Mouse (Mus musculus) ovary, postnatal 36 days (tissue): ENCODE measurements at regions not wholly inside any gene's neighbourhood (a gene's known extent, or its start where the extent isn't known, plus 50 kb on each side); places are given as distances from the start of the nearest gene placed in this dataset.

ENCODE experiments used
- DNase-seq: peaks from one replicate; pipeline ENCODE4 v3.0.0; 2022; ENCODE audit warnings: low spot score, mixed read lengths

DNA sequence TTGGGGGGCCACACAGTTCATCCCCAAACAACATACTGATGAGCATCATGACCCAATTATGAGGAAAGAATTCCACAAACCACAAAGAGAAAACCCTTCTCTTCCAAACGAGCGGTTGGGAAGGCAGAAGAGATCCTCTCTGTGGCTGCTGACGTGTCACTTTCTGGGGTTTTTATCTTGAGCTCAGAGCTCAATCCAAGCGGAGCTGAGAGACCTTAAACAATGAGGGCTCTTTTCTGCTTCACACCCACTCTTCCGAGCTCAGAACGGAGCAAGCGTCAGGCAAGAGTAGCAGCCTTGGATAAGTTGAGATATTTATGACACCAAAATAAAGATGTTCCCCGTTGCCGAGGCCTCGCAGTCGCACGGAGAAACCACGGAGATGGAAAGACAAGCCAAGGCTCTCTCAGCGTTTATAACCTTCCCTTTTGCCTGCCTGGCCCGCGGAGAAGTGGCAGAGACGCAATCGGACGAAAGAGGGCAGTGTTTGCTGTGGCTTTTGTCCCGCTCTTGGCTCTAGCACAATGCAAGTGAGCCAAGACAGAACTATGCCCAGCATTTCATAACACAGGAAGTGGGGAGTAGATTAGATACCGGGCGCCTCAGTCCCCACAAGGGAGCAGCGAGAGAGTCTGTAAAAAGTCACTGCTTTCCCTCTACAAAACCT, 100.7 kb downstream of the Chic2 start:
- peak; percentile 88 for DNase-seq

- no peak for DNase-seq
Observed at GRCm38 (mm10) chr5:74941426-74941825, 103.1 kb downstream of the Chic2 start.

- DNase-seq: no peak
Observed at GRCm38 (mm10) chr5:74937416-74937940, 107.1 kb downstream of the Chic2 start.

DNA sequence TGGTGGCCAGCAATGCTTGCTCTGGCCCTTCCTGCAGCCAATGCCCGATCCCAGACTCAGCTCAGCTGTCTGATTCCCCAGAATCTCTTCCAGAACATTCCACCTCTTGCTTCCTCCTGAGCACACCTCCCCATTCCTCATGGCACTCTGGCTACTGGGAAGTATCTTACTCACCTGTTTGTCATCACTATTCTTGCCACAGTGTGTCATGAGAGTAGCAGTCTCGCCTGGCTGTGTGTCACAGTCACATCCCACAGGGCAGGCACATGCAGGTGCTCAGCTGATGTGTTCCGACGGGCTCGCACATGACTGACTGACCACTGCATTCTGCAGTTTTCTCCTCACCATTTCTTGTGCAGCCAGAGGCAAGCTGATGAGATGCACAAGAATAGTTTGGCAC, 108.5 kb downstream of the Chic2 start:
- DNase-seq: no peak

DNA sequence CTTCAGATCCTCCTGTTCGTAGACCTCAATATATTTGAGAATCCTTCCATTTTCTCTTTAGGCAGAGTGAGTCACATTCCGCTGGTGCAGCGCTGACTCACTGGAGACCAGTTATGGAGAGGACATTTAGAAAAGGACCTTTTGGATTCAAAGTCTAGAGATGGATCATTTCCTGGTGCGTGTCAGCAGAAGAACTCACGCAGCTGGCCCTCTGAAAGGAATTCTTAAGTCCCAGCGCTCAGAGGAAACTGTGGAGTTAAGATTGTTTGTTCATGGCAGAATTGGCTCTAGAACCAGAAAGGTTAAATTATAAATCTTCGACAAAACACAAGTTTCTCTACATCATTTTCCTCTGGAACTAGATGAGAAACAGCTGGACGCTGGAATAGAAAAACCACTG, 108.9 kb downstream of the Chic2 start:
- no peak for DNase-seq

- DNase-seq: no peak
Observed at GRCm38 (mm10) chr5:74933276-74933675, 111.3 kb downstream of the Chic2 start.

GRCm38 (mm10) chr5:74932206-74932605, 112.4 kb downstream of the Chic2 start:
- DNase-seq: no peak

DNA sequence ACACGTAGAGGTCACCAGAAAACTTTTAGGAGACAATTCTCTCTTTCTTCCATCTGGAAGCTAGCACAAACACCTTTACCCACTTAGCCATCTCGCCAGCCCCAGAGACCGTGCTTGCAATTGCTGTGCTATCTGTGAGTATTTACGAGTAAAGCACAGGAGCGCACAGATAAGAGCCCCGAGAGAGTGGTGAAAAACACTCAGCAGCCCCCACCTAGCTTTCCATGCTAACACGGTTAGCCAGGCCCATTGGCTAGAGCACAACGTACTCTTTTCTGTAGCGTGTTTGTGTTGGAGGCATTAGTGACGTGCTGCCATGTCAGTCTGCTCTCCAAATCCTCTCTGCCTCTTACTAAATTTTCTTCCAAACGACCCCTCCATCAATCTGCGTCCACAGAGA, 112.8 kb downstream of the Chic2 start:
- DNase-seq: no peak

GRCm38 (mm10) chr5:74927543-74927942, 117.0 kb downstream of the Chic2 start:
- no peak for DNase-seq

DNA sequence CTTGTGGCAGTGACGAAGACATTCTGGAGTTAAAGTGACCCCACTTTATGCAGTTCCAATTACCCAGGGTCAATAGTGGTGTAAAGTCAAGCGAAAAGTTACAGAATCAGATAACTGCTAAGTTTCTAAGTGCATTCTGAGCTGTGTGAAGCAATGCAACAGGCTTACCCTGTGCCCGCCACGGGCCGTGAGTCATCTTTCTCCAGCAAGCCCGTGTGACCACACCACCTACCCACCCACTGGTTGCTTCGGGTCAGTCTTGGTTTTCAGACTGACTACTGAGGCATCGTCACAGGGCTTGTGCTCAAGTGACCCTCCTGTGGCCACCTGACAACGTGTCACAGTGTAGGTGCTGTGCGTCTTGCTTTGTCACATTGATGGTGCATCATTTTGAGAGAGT, 118.8 kb downstream of the Chic2 start:
- DNase-seq: no peak

DNA sequence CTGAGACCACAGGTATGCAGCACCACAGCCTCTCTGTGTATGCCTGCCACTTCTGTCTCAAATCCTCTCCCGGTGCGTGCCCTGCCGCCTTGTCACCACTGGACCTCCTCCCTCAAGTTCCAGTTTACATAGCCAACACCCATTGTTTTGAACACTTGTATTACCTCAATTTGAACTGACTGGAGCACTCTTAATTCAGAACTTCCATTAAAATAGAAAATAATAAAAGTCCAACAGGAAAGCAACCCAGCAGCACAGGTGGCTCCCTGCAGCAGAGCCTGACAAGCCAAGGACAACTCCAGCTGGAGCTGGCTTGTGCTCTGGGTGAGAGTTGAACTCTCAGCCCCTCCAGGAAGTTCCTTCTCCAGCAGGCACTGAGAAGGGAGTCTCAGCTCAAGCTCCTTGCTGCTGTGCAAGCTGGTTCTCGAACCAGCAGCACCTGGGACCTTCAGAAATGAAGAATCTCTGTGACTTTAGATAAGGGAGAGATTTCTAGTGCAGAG, 120.5 kb downstream of the Chic2 start:
- no peak for DNase-seq

DNA sequence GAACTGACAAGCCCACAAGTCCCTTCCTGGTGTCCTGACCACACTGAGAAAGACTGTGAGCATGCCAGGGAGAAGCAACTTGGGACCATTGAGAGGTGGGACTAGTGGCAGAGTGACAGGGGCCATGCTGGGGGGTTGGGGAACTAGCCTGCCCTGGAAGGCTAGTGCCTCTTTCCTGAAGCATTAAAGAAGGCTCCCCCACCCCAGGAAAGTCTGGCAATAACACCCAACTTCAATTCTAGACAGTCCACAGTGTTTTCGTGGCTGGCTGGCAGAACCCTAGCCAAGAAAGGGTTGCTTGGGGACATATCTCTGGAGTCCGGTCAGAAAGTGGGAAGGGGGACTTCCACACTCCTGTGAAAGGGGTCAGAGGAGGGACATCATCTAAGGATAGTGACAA, 121.2 kb downstream of the Chic2 start:
- no peak for DNase-seq

GRCm38 (mm10) chr5:74922881-74923280, 121.7 kb downstream of the Chic2 start:
- no peak for DNase-seq

DNA sequence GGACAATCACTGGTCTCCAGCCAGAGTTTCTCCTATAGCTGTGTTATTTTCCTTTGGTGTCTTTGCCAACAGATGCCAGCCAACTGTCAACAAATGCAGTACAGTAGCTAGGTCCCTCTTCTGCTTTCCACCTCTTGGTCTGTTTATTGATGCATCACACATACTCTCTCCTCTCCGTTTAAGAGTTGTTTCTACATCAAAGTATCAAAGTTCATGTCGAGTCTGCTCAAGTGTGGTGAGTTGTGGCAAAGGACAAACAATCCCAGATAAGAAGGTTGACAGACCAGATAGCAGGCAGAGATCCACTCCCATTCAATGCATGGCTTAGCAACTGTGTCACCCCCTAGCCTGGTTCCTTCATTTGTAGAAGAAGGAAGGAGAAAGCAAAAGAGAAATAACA, 123.6 kb downstream of the Chic2 start:
- no peak for DNase-seq

DNA sequence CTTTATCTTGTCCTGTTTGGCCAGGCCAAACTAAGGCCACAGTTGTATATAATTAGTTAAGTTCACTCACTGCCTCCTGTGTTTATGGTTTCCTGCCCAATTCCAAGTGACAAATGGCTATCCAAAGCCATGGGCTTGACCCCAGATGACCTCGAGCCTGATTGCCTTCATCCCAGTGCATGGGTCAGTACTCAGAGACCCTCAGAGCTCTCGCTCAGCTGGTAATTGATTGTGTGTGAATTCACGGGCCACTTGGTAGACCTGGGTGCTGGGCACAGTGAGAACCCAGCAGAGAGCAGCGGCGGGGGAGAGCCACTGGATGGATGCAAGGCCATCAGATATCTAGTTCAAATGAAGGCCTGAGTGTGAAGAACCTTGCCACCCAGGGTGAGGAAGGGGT, 124.1 kb downstream of the Chic2 start:
- peak; percentile 16 for DNase-seq

DNA sequence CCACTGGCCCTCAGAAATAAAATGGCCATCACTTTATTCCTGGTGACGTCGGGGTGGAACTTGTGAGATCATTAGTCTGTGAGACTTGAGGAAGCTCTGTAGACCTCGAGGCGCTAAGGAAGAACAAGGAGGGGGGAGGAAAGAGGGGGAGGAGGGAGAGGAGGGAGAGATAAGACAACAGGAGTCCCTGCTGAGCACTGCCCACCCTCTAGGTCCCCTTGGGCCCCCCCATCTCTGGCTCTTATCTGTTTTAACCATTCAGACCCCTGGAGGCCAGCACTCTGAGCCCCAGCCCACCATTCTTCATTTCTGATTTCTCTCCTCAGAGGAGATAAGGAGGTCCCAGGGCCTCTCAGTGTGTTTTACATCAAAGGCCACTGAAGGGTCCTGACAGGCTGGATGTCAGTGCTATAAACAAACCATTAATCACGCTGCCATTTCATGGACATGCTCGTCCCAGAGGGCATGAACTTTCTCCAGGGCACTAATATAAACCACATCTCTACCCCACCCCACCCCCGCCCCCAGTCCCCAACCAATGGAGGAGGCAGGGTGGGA, 139.0 kb downstream of the Chic2 start:
- DNase-seq: no peak

DNA sequence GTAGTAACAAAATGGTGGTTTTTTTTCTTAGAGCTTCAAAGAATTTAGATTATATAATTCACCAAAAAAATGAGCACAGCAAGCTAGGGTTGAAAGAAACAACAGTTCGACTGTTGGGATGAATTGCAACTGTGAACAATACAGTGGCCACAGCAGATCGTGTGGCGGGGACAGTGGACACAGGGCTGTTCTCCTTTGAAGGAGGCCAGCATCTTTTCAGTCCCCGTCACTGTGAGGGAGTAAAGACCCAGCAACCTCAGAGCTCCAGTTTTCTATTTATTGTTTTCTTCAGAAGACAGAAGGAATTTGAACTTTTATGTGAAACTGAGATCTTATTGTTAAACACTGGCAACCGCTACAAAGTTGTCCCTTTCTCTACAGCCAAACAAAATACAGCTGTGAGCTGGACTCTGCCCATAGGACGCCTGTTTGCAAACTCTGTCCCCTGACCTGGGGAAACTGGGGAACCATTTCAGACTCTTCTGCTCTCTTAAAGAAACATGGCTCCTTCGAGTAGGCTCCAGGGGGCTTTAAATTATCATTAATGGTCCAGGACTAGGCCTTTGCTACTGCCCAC, 139.6 kb downstream of the Chic2 start:
- DNase-seq: no peak

DNA sequence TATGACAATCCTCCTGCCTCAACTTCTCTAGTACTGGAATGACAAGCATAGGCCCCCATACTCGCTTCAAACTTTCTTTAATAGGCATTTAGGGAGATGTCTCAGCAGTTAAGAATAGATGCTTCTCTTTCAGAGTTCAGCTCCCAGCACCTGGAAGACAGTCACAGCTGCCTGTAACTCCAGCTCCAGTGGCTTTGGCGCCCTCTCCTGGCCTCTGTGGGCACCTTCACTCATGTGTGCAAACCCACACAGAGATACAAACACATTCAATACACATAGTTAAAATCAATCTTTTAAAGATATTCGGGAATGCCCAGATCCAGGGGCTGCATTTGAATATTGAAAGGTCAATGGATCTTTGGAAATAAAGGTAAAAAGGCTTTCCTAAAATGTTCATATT, 140.2 kb downstream of the Chic2 start:
- DNase-seq: no peak

- no peak for DNase-seq
Observed at GRCm38 (mm10) chr5:74903711-74904110, 140.9 kb downstream of the Chic2 start.

DNA sequence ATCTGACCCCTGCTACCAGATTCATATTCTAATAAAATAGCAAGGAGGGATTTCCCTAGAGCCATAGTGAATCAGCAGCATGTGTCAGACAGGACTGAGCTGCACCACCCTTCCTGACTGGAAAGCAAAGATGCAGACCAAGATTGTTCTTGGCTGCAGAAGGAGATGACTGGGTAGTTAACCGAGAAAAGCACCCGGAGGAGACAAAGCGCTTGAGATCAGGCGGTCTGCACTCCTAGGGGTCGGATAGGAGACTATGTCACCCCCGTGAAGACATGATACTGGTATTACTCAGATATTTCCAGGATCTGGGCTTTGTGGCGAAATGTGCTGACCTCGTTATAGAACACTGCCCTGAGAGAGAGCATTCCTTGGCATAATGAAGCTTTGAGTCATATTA, 147.4 kb downstream of the Chic2 start:
- no peak for DNase-seq

DNA sequence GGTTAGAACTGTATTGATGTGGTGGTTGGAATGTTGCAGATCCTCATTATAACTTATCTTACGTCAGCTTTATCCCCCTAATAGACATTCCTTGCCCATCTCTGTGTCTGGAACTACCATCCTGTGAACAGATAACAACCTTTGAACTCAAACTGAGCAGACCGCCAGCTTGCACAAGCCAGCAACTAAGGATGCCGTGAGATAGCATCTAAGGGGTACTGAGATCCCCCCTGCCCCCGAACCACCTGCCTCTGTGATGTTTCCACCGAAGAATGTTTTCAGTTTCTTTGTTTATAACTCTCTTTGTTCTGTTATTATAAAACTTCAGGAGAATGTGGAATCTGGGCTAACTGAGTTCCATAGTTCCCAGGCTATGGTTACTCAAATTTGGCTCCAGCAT, 151.3 kb downstream of the Chic2 start:
- no peak for DNase-seq

GRCm38 (mm10) chr5:74891541-74891940, 153.0 kb downstream of the Chic2 start:
- DNase-seq: no peak

GRCm38 (mm10) chr5:74888934-74889333, 155.6 kb downstream of the Chic2 start:
- no peak for DNase-seq
